Mouse (Mus musculus) adrenal gland (tissue): ENCODE results near the gene Bhlhe41.

Experiments
- intact Hi-C: fragments of 180-260 bp; cut with DNase I; formaldehyde crosslinking; loops from one replicate; pipeline ENCODE4 v1.15.1; 2025
- long read RNA-seq, 2 experiments: library from polyadenylated mRNA; unstranded; transcript quantifications; one replicate each; pipeline ENCODE4 v2.0.0; 2020; ENCODE audit warnings: borderline replicate concordance in 1 of 2; ENCODE audit not compliant: insufficient replicate concordance in 1 of 2

Gene Bhlhe41
- long read RNA-seq, experiment 1, partial matches to known transcripts, result 0 of 19 reads
- long read RNA-seq, experiment 1, other reads (novel, unspliced or antisense), result 19 of 19 reads
- long read RNA-seq, experiment 2, partial matches to known transcripts, result 0 of 6 reads
- long read RNA-seq, experiment 2, other reads (novel, unspliced or antisense), result 6 of 6 reads

- intact Hi-C loops, result loop anchor here (5.0 kb wide), 1 partner anchor 67 kb away; the partner anchor contains the start of gene Sspn
These were observed at the start of gene Bhlhe41 for GRCm38 (mm10) chr6:145865289-145865885. Gene Bhlhe41 (minus strand): TSS chr6:145865558.

GRCm38 (mm10) chr6:145912232-145912631 is 46.9 kb upstream of the Bhlhe41 start:
- intact Hi-C loops, result no loop called here

GRCm38 (mm10) chr6:145910469-145911426 is 45.4 kb upstream of the Bhlhe41 start:
- intact Hi-C loops, result no loop called here

GRCm38 (mm10) chr6:145909943-145910342 is 44.6 kb upstream of the Bhlhe41 start:
- intact Hi-C loops, result no loop called here

- intact Hi-C loops, result no loop called here
These were observed 40.9 kb upstream of the Bhlhe41 start for GRCm38 (mm10) chr6:145906096-145906890.

GRCm38 (mm10) chr6:145904616-145905015 is 39.3 kb upstream of the Bhlhe41 start:
- intact Hi-C loops, result no loop called here

- intact Hi-C loops, result no loop called here
These were observed 38.8 kb upstream of the Bhlhe41 start for GRCm38 (mm10) chr6:145904169-145904568.

- intact Hi-C loops, result no loop called here
These were observed 29.4 kb upstream of the Bhlhe41 start for GRCm38 (mm10) chr6:145894669-145895342.

GRCm38 (mm10) chr6:145893366-145894021 is 28.1 kb upstream of the Bhlhe41 start:
- intact Hi-C loops, result no loop called here

- intact Hi-C loops, result no loop called here
These were observed 27.3 kb upstream of the Bhlhe41 start for GRCm38 (mm10) chr6:145892381-145893265.

GRCm38 (mm10) chr6:145891951-145892350 is 26.6 kb upstream of the Bhlhe41 start:
- intact Hi-C loops, result no loop called here

- intact Hi-C loops, result no loop called here
These were observed 22.4 kb upstream of the Bhlhe41 start for GRCm38 (mm10) chr6:145887719-145888118.

- intact Hi-C loops, result no loop called here
These were observed 20.9 kb upstream of the Bhlhe41 start for GRCm38 (mm10) chr6:145886277-145886676.

- intact Hi-C loops, result no loop called here
These were observed 19.7 kb upstream of the Bhlhe41 start for GRCm38 (mm10) chr6:145885069-145885468.

GRCm38 (mm10) chr6:145883668-145884067 is 18.3 kb upstream of the Bhlhe41 start:
- intact Hi-C loops, result no loop called here

- intact Hi-C loops, result no loop called here
These were observed 17.7 kb upstream of the Bhlhe41 start for GRCm38 (mm10) chr6:145883010-145883409.

GRCm38 (mm10) chr6:145880609-145881008 is 15.3 kb upstream of the Bhlhe41 start:
- intact Hi-C loops, result no loop called here

GRCm38 (mm10) chr6:145876986-145877735 is 11.8 kb upstream of the Bhlhe41 start:
- intact Hi-C loops, result no loop called here
